Comparison of ENCODE assay signal across 12 mouse cellular contexts in genomic region chr4:97127780-97128179, GRCm38 (mm10). TPM values are rescaled to one million over a fixed set of nuclear protein-coding genes. Genes with fewer than 3 reads are reported as not detected.
DNase-seq lines count a peak whose midpoint lies in the region; ATAC-seq lines count a peak whose summit lies in the region.
"Had no signal": no experiment of that assay in that cellular context is flagged by ENCODE, and none has a peak within 500 bp of the region (broad histone marks: within the 10 kb centered on the region; RNA-seq: fewer than 3 reads in every experiment).

No protein-coding gene starts in this region.

- intact Hi-C loops in heart, postnatal 14 days (cut with DNase I) = no loop called here
- intact Hi-C loops in left cerebral cortex, postnatal 36 days (cut with DNase I) = no loop called here

- peak; percentile 2 to 7 for DNase-seq in heart, postnatal 14 days
- DNase-seq in heart, adult 9 months (ENCODE audit: low spot score in 2 of 2) = no peak
- DNase-seq in brain, embryonic 18.5 days (ENCODE audit: low read depth, low spot score) = peak; percentile 42
- peak; percentile 9 to 20 for DNase-seq in frontal cortex, postnatal 10 days (ENCODE audit: low spot score in 2 of 2)
- DNase-seq in left cerebral cortex, postnatal 36 days (ENCODE audit: low spot score in 2 of 2) = peak; percentile 37 to 45
- DNase-seq in thymus, postnatal 4 days = no peak
- DNase-seq: adrenal gland, adult 8-10 months had no signal

- ATAC-seq in activated CD4-positive, CD25-positive, alpha-beta regulatory T cell, adult 4 months = no peak

RNA-seq across cellular contexts. Expression of gene Gm10192, which starts 55.2 kb away (rescaled TPM):
- total RNA-seq in heart, postnatal 14 days (2021) = not detected
- not detected for total RNA-seq in left cerebral cortex, postnatal 36 days (2021)
- polyA plus RNA-seq in activated CD4-positive, CD25-positive, alpha-beta regulatory T cell, adult 4 months (2017; shearing (Covaris generic)) = not detected
- total RNA-seq: adrenal gland, adult 8-10 months; heart, adult 8-10 months had no signal
- polyA plus RNA-seq: hindbrain, embryonic 15.5 days; large intestine, adult 2 months; lung, embryonic 15.5 days had no signal

Comparison
In these comparisons a context has a peak if more than half of its experiments do, and no peak if none do; other contexts are left out.
1. DNase-seq: peak in heart, postnatal 14 days (2 of 2), brain, embryonic 18.5 days (single experiment), frontal cortex, postnatal 10 days (2 of 2) and left cerebral cortex, postnatal 36 days (2 of 2); none in heart, adult 9 months (0 of 2) and thymus, postnatal 4 days (single experiment).